Mouse (Mus musculus): ENCODE results near the gene Rdm1. TPM values are rescaled to one million over a fixed set of nuclear protein-coding genes. Genes with fewer than 3 reads are reported as not detected.
"Not testable (repeated sequence)": the region's sequence is repeated elsewhere in the genome, so short reads cannot be mapped to it uniquely, and the experiment has no call there.

Gene Rdm1
- polyA plus RNA-seq, 1 experiment from 2014 or later = 35.5 TPM

GRCm38 (mm10) chr11:101613596-101613995 is 13.4 kb upstream of the Rdm1 start:
- 0 out of 2 replicates have a peak, but pooled peaks cover 9% of the 10 kb centered on the region for H3K4me1 ChIP-seq (replicated peaks; ENCODE audit: control insufficient read depth, insufficient read depth, low read length)
- H3K4me3 ChIP-seq (ENCODE audit: low read depth, low read length) = no peak overlapping the region
- no peak overlapping the region for H3K4me2 ChIP-seq (replicated peaks; ENCODE audit: low read depth, low read length)
- no peaks in the 10 kb centered on the region for H3K36me3 ChIP-seq (ENCODE audit: control insufficient read depth, insufficient read depth, low read length)
- WGBS = 80% methylated on average over 6 of the region's 6 CpGs
- H3K9me3 ChIP-seq (ENCODE audit: control insufficient read depth, low read length) = no peaks in the 10 kb centered on the region
- no peak overlapping the region for H3K9ac ChIP-seq (ENCODE audit: low read depth, low read length)
- no peaks in the 10 kb centered on the region for H3K27me3 ChIP-seq (ENCODE audit: control insufficient read depth, insufficient read depth, low read length)
- no peak for DNase-seq (ENCODE audit: low spot score)
- no peak overlapping the region for H3K27ac ChIP-seq (ENCODE audit: low read depth, low read length)
- ATAC-seq (ENCODE audit: low FRiP score) = no peak

- DNase-seq (ENCODE audit: low spot score) (no peak), ATAC-seq (ENCODE audit: low FRiP score) (no peak)
- Histone ChIP-seq H3K36me3 (ENCODE audit: control insufficient read depth, insufficient read depth, low read length) (no peaks in the 10 kb centered on the region), H3K4me1 (replicated peaks; ENCODE audit: control insufficient read depth, insufficient read depth, low read length) (0 out of 2 replicates have a peak, but pooled peaks cover 9% of the 10 kb centered on the region), H3K9me3 (ENCODE audit: control insufficient read depth, low read length) (no peaks in the 10 kb centered on the region), H3K27me3 (ENCODE audit: control insufficient read depth, insufficient read depth, low read length) (no peaks in the 10 kb centered on the region), H3K4me2 (replicated peaks; ENCODE audit: low read depth, low read length) (no peak overlapping the region), H3K27ac (ENCODE audit: low read depth, low read length) (no peak overlapping the region), H3K9ac (ENCODE audit: low read depth, low read length) (no peak overlapping the region), H3K4me3 (ENCODE audit: low read depth, low read length) (no peak overlapping the region)
- WGBS = 76% methylated on average over 4 of the region's 4 CpGs
These were observed 12.9 kb upstream of the Rdm1 start for GRCm38 (mm10) chr11:101614116-101614515.

GRCm38 (mm10) chr11:101615380-101615779 is 11.6 kb upstream of the Rdm1 start:
- H3K9me3 ChIP-seq (ENCODE audit: control insufficient read depth, low read length) = no peaks in the 10 kb centered on the region
- H3K4me1 ChIP-seq (replicated peaks; ENCODE audit: control insufficient read depth, insufficient read depth, low read length) = 0 out of 2 replicates have a peak, but pooled peaks cover 9% of the 10 kb centered on the region
- H3K27ac ChIP-seq (ENCODE audit: low read depth, low read length) = no peak overlapping the region
- no peak overlapping the region for H3K4me3 ChIP-seq (ENCODE audit: low read depth, low read length)
- H3K36me3 ChIP-seq (ENCODE audit: control insufficient read depth, insufficient read depth, low read length) = no peaks in the 10 kb centered on the region
- no peaks in the 10 kb centered on the region for H3K27me3 ChIP-seq (ENCODE audit: control insufficient read depth, insufficient read depth, low read length)
- no peak overlapping the region for H3K4me2 ChIP-seq (replicated peaks; ENCODE audit: low read depth, low read length)
- ATAC-seq (ENCODE audit: low FRiP score) = no peak
- DNase-seq (ENCODE audit: low spot score) = no peak
- no peak overlapping the region for H3K9ac ChIP-seq (ENCODE audit: low read depth, low read length)
- WGBS = 88% methylated on average over 6 of the region's 6 CpGs

- H3K4me3 ChIP-seq (ENCODE audit: low read depth, low read length) = no peak overlapping the region
- ATAC-seq (ENCODE audit: low FRiP score) = no peak
- WGBS = 95% methylated on average over 8 of the region's 8 CpGs
These were observed 10.9 kb upstream of the Rdm1 start for GRCm38 (mm10) chr11:101616104-101616503.

GRCm38 (mm10) chr11:101616948-101617767 is 9.8 kb upstream of the Rdm1 start:
- DNase-seq (ENCODE audit: low spot score) (peak; percentile 19), ATAC-seq (ENCODE audit: low FRiP score) (no peak; the same call in 1 of the 2 replicates)
- no peak overlapping the region for H3K4me3 ChIP-seq (ENCODE audit: low read depth, low read length)
- H3K9me3 ChIP-seq (ENCODE audit: control insufficient read depth, low read length) = no peaks in the 10 kb centered on the region
- WGBS = 21% methylated on average over 18 of the region's 18 CpGs
- peak overlapping the region; percentile 31; the same call in 1 of the 2 replicates for H3K9ac ChIP-seq (ENCODE audit: low read depth, low read length)
- no peaks in the 10 kb centered on the region for H3K27me3 ChIP-seq (ENCODE audit: control insufficient read depth, insufficient read depth, low read length)
- H3K27ac ChIP-seq (ENCODE audit: low read depth, low read length) = no peak overlapping the region
- H3K4me1 ChIP-seq (replicated peaks; ENCODE audit: control insufficient read depth, insufficient read depth, low read length) = 0 out of 2 replicates have a peak, but pooled peaks cover 9% of the 10 kb centered on the region
- H3K4me2 ChIP-seq (replicated peaks; ENCODE audit: low read depth, low read length) = peak overlapping the region; percentile 14
- no peaks in the 10 kb centered on the region for H3K36me3 ChIP-seq (ENCODE audit: control insufficient read depth, insufficient read depth, low read length)

More at GRCm38 (mm10) chr11:101616104-101616503, 10.9 kb upstream of the Rdm1 start:
- Histone ChIP-seq H3K4me2 (replicated peaks; ENCODE audit: low read depth, low read length) (no peak overlapping the region), H3K27me3 (ENCODE audit: control insufficient read depth, insufficient read depth, low read length) (no peaks in the 10 kb centered on the region), H3K36me3 (ENCODE audit: control insufficient read depth, insufficient read depth, low read length) (no peaks in the 10 kb centered on the region), H3K27ac (ENCODE audit: low read depth, low read length) (no peak overlapping the region), H3K9me3 (ENCODE audit: control insufficient read depth, low read length) (no peaks in the 10 kb centered on the region), H3K4me1 (replicated peaks; ENCODE audit: control insufficient read depth, insufficient read depth, low read length) (0 out of 2 replicates have a peak, but pooled peaks cover 9% of the 10 kb centered on the region), H3K9ac (ENCODE audit: low read depth, low read length) (no peak overlapping the region)
- DNase-seq (ENCODE audit: low spot score) = no peak

GRCm38 (mm10) chr11:101617849-101618248 is 9.1 kb upstream of the Rdm1 start:
- Histone ChIP-seq H3K27me3 (ENCODE audit: control insufficient read depth, insufficient read depth, low read length) (no peaks in the 10 kb centered on the region), H3K4me2 (replicated peaks; ENCODE audit: low read depth, low read length) (peak overlapping the region; percentile 17), H3K9me3 (ENCODE audit: control insufficient read depth, low read length) (no peaks in the 10 kb centered on the region), H3K36me3 (ENCODE audit: control insufficient read depth, insufficient read depth, low read length) (no peaks in the 10 kb centered on the region), H3K9ac (ENCODE audit: low read depth, low read length) (no peak overlapping the region; the same call in 1 of the 2 replicates), H3K4me3 (ENCODE audit: low read depth, low read length) (no peak overlapping the region), H3K27ac (ENCODE audit: low read depth, low read length) (0 out of 2 replicates have a peak overlapping the region, but pooled peaks have one; percentile 42), H3K4me1 (replicated peaks; ENCODE audit: control insufficient read depth, insufficient read depth, low read length) (0 out of 2 replicates have a peak, but pooled peaks cover 9% of the 10 kb centered on the region)
- ATAC-seq (ENCODE audit: low FRiP score) (peak; percentile 68), DNase-seq (ENCODE audit: low spot score) (peak; percentile 86)
- 3% methylated on average over 8 of the region's 8 CpGs for WGBS

GRCm38 (mm10) chr11:101618596-101618995 is 8.4 kb upstream of the Rdm1 start:
- DNase-seq (ENCODE audit: low spot score) = no peak
- H3K4me1 ChIP-seq (replicated peaks; ENCODE audit: control insufficient read depth, insufficient read depth, low read length) = 0 out of 2 replicates have a peak, but pooled peaks cover 9% of the 10 kb centered on the region
- H3K36me3 ChIP-seq (ENCODE audit: control insufficient read depth, insufficient read depth, low read length) = no peaks in the 10 kb centered on the region
- 78% methylated on average over 3 of the region's 3 CpGs for WGBS
- no peak overlapping the region for H3K4me2 ChIP-seq (replicated peaks; ENCODE audit: low read depth, low read length)
- no peak overlapping the region for H3K4me3 ChIP-seq (ENCODE audit: low read depth, low read length)
- H3K9ac ChIP-seq (ENCODE audit: low read depth, low read length) = no peak overlapping the region
- H3K27ac ChIP-seq (ENCODE audit: low read depth, low read length) = peak overlapping the region; percentile 42; the same call in 1 of the 2 replicates
- no peaks in the 10 kb centered on the region for H3K27me3 ChIP-seq (ENCODE audit: control insufficient read depth, insufficient read depth, low read length)
- H3K9me3 ChIP-seq (ENCODE audit: control insufficient read depth, low read length) = no peaks in the 10 kb centered on the region
- ATAC-seq (ENCODE audit: low FRiP score) = no peak

- not testable (repeated sequence) for H3K4me2 ChIP-seq (replicated peaks; ENCODE audit: low read depth, low read length); ATAC-seq (ENCODE audit: low FRiP score); H3K9ac ChIP-seq (ENCODE audit: low read depth, low read length); H3K4me1 ChIP-seq (replicated peaks; ENCODE audit: control insufficient read depth, insufficient read depth, low read length); H3K36me3 ChIP-seq (ENCODE audit: control insufficient read depth, insufficient read depth, low read length); H3K4me3 ChIP-seq (ENCODE audit: low read depth, low read length); DNase-seq (ENCODE audit: low spot score); H3K27ac ChIP-seq (ENCODE audit: low read depth, low read length); H3K27me3 ChIP-seq (ENCODE audit: control insufficient read depth, insufficient read depth, low read length); H3K9me3 ChIP-seq (ENCODE audit: control insufficient read depth, low read length)
- 87% methylated on average over 11 of the region's 11 CpGs for WGBS
These were observed 6.9 kb upstream of the Rdm1 start for GRCm38 (mm10) chr11:101620022-101620655.
